Mouse (Mus musculus): ENCODE data around the gene Olfm4.

The Olfm4 gene

DNA sequence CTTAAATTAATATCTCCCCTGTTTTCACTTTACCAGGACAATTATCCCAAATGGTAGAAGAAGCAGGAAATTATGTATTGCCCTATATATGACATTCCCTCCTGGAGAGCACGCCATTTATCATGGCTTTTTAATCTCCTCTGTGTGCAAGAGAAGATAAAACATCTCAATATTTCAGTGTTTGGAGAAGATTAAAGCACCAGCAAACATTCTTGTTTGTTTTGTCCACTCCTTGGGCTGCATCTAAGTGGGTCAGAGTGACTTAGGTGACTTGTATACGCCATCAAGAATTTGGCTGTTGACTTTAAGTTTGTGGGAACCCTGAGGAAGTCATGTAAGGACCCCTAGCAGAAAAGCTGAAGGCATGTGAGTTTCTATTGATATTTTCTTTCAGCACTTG, at the start of gene Olfm4:
Gene Olfm4 (plus strand): TSS at position 301 of the 400 bp plus-strand sequence.
- no peak for DNase-seq (ENCODE audit: low read depth, low spot score)

DNA sequence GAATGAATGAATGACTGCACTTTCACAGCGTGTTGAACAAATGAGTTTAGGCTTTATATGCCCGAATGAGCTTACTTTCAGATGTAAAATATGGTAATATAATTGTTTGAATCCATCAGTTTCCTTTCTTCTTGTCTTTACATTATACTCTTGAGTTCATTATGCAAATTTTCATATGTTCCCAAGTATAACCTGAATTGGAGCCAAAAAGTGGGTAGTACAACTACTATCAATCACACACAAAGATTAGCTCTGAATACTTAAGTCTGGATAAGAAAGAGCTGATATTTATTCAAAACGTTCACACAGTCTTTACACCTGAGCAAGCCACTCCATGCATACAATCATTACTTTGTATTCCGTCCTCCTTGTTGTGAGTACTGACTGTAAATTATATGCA, 49.5 kb upstream of the Olfm4 start:
- DNase-seq (ENCODE audit: low read depth, low spot score) = no peak

DNA sequence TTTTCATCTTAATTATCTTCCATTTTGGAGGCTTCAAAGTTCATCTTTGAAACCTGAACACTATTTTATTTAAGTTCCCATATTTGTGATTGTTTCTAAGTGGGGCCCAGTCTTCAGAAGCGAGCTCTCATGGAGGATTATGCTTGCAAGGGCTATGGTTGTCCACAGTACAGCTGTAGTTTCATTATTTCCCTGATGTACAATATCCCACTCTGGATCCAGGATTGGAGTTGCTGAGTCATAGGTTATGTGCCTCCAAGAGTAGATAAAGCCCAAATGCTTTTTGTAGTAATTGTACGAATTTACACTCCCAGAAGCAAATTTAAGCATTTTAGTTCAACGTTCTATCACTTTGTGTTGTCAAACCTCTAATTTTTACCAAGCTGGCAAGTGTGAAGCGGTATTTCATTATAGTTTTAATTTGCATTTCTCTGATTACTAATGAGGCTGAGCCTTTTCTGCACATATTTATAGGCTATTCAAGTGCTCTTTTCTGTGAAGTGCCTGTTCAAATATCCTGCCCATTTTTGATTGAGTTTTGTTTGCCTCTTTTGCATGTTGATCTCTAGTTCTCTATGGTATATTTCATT, 46.9 kb upstream of the Olfm4 start:
- DNase-seq (ENCODE audit: low read depth, low spot score) = no peak

DNA sequence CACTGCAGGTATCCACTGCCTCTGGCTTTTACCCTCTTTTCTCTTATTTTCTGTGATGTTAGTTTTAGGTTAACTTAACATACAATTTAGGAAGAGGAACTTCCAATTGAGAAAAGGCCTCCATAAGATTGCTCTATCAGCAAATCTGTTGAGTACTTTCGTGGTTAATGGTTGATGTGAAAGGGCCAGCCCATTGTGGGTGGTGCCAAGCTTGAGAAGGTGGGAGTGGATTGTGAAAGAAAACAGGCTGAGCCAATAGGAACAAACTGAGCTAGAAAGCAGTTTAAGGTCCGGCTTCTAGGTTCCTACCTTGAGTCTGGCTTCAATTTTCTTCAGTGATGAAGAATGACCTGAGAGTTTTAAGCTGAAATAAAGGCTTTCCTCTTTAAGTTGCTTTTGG, 38.0 kb upstream of the Olfm4 start:
- no peak for DNase-seq (ENCODE audit: low read depth, low spot score)

DNA sequence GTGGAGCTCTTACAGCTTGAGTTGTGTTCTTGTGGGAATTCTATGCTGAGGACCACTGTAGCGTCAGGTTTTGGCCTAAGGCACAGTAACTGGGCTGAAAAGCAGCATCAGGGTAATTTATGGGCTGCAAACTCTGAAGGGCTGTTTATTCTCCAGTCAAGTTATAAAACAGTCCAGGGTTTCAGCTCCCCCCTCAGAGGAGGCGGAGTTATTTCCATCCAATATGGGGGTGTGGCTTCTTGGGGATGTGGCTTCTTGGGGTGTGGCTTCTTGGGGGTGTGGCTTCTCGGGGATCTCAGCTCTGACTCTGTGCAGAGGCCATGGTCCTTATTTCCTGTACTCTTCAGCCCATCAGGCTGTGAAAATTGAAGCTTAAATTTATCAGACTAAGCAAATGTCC, 28.2 kb upstream of the Olfm4 start:
- no peak for DNase-seq (ENCODE audit: low read depth, low spot score)

DNA sequence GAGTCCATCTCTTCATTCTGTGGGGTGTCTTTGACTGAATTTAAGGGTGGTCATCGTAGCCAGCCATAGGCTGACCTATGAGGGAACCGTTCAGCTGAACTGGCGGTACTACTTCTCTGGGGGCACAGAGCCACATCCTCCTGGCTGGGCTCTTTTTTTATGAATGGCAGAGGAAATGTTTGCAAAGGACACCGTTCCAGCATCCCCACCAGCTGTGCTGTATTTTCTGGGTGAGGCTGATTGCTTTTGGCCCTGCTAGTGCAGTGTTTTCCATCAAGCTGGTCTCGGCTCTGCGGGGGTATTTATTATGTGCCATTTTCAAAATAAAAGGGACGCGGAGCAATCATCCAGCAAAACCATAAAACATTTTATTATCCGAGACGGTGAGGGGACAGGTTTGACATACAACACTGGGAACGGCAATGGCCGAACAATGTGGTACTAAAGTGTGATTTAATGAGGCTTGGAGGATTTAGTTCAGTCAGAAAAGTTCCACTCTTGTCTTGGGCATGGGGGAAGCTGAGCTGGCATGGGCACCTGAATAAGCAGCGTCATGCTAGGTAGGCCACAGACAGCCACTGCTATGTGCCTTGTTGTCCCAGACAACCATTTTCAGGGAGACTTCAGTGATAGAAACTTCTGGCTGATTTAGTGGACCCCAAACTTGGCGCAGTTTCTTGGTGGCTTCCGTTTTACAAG, 25.9 kb upstream of the Olfm4 start:
- DNase-seq (ENCODE audit: low read depth, low spot score) = no peak

DNA sequence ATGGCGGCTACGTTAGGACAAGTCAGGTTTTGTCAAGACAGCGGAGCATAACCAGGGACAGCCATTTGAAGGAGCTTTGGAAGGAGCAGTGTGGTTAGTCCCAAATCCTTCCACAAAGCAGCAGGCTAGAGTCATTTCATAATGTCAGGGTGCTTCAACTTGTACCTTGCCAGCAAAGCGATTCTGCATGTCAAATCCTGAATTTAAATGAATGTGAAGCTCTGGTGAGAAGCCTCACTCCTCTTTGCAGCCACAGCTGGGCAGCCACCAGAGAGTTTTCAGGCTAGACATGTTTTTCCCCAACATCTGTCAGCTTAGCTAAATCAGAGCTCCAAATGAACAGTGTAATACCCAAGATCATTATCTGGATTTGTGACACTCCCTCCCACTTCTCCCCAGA, 22.7 kb upstream of the Olfm4 start:
- no peak for DNase-seq (ENCODE audit: low read depth, low spot score)

DNA sequence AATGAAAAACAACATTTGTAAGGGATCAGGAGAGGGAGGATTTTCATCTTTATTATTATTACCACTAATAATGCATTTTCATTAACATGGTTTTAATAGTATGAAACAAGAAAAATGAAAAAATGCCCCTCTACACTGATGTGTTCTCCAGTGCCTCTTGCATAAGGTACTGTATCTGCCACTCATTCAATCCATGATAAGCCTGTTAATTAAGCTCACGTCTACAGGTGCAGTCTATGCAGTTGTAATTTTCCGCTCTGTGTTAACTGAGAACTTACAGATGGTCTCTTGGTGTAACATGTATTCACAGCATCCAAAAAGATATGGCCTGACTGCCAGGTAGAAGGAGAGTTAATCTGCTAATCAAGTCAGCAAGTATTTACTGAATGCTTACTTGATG, 22.3 kb upstream of the Olfm4 start:
- no peak for DNase-seq (ENCODE audit: low read depth, low spot score)

DNA sequence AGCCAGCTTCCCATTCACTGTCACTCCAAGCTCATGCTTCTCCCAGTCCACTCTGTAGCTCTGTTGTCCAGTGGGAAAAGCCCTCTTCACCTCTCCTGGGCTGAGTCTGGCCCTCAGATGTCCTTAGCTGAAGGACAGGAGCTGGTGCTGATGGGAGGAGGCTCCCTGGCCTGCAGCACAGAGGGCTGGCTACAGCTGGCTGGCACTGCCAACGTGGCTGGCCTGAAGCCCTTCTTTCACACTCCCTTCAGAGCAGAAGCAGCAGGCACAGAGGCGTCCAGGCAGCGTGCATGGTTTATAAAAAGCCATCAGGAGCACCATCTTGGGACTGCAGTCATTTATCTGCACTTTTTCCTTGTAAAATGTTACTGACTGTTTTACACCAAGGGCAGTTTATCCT, 13.7 kb upstream of the Olfm4 start:
- no peak for DNase-seq (ENCODE audit: low read depth, low spot score)

DNA sequence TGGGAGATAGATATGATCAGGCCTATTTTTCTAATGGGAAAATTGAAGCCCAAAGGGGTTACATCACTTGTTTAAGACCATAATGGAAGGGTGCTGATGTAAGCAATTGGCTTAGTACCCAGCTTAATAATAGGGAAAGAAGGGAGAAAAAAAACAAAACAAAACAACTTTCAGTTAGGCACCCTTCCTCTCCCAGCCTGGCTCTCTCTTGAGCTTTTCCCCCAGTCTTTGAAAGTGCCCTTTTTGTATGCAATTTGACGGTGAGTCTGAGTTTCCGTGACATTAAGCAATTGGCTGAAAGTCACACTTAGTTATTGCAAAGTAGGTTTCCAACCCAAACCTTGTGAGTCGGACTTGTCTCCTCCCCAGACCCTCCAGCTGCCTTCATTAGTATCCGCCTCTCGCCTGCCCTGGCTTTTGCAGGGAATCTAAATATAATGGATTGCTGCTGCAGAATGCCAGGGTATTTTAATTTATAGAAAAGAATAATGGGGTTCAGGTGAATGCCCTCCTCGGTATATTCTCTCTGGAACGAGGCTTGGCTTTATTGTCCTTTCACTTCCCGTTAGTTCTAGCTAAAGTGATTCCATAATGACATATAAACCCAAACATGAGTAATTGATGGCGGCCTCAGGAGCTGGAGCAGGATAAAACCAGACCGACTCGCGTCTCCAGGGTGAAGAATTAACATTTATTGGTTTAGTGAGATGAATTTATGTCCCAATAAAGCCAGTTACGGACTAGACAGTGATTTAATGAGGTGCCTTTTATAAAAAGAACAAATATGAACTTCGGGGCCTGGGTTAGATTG, 12.7 kb upstream of the Olfm4 start:
- no peak for DNase-seq (ENCODE audit: low read depth, low spot score)

DNA sequence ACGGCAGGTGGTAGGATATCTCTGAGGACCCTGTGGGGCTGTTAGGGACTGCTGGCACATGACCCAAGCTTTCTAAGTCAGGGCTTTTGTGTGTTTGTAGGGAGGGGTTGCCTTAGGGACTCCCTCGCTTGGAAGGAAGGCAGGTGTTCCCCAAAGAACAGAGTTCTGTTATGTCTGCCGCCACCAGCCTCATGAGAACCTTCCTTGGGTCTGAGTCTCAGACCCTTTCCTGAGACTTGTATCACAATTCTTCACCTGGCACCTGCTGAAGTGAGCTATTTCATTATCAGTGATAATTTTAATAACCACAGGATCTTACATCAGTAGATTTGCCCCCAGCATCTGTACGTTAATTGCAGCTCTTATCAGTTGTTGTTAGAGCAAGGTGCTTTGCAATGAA, 2.4 kb upstream of the Olfm4 start:
- no peak for DNase-seq (ENCODE audit: low read depth, low spot score)

DNA sequence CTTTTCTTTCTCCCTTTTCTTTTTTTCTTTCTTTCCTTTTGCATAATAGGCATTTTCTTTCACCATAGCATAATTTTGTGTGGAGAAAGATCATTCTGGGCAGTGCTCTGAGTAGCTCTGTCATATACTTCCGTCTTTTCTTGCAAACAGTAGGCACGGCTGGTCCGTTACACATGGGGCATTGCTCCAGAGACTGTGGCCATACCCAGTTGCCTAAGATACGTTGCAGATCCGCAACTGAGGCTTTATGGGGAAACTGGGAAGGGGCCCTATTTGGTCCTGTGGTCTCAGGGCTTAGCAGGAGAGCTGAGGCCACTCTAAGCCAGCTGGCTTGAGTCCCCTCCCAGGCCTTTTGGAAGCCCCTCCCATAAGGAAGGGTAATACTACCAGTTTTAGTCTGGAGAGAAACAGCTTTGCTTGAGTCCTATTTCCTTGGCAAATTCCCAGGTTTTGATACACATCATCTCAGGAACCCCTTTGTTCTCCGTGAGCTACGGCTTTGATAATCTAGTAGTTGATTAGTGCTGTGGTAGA, 1.3 kb downstream of the Olfm4 start:
- no peak for DNase-seq (ENCODE audit: low read depth, low spot score)

DNA sequence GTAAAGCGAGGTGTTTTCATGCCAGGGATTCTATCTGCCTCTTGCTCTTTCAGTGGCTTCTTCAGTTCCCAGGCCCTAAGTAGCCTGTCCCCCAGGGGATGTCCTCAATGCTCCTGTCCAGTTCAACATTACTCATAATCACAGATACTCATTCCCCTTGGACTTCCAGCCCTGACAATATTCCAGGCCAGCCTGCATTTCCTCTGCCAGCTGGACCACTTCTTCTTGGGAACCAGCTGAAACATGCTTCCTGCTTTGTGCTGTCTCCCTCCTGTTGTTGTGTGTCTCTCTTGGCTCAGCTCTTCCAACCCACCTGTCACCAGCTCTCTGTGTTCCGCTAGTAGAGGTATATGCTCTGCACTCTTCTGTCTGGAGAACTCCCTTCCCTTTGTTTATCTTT, 1.8 kb downstream of the Olfm4 start:
- no peak for DNase-seq (ENCODE audit: low read depth, low spot score)

DNA sequence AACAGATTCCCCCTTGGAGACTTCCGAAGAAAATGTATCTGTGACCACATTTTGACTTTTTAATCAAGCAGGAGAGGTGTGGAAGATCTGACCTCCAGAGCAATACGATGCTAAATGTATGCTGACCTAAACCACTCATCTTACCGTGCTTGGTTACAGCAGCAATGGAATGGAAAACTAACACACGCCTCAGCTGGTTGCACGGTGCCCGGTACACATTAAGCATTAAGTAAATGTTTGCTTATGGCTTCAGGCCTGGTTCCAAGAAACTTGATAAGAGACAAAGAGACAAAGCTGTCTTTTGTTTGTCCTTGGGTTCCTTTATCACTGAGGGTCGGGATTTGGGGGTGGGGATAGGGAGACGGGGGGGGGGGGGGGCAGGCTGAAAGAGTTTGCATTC, 3.0 kb downstream of the Olfm4 start:
- no peak for DNase-seq (ENCODE audit: low read depth, low spot score)

DNA sequence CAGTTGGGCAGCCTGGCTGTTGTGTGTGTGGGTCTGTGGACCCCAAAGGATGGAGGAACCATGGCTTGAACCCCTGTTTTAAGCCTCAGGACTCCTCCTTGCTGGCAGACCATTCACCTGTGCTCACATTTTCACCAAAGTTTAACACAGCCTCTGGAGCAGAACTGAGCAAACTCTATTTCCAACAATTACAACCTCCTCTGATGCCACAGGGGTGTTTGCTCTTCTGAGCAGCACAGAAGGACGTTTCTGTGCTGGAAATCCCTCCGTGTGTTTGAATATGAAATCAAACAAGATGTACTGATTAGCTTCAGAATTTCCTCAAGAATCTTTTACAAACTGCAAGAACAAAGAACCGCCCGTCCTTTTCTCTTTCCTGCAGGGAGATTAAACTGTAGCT, 5.9 kb downstream of the Olfm4 start:
- DNase-seq (ENCODE audit: low read depth, low spot score) = no peak

DNA sequence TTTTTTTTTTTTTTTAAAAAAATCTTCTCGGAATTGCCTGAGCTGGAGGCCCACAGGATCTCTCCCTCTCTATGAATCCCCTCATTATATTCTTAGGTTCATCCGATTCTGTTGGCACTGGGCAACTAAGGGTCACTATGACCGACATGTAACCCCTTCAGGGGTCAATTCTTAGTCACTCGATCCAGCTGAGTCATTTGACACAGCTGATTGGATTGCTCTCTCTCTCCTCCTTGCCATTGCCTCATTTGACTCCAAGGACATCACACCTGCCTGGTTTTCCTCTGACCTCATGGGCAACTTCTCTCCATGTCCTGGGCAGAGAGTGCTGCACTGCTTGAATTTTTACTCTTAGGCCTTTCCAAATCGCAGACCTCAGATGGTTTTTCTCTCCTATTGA, 6.7 kb downstream of the Olfm4 start:
- no peak for DNase-seq (ENCODE audit: low read depth, low spot score)

DNA sequence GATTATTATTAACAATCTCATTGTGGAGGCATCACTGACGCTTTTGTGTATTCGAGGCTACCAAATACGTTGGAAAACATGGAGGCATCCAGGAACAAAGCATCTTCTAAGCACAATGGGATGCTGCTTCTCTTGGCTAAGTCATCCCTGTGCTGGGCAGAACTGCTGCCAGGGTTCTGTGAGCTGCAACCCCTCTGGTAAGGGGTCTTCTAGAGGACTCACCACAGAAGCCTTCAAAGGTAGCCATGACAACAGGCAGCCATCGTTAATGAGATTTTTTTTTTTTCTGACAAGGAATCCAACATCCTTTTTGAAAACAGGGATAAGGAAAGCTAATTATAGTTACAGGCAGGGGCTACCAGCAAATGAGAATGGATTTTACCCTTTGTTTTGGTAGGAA, 13.7 kb downstream of the Olfm4 start:
- no peak for DNase-seq (ENCODE audit: low read depth, low spot score)

DNA sequence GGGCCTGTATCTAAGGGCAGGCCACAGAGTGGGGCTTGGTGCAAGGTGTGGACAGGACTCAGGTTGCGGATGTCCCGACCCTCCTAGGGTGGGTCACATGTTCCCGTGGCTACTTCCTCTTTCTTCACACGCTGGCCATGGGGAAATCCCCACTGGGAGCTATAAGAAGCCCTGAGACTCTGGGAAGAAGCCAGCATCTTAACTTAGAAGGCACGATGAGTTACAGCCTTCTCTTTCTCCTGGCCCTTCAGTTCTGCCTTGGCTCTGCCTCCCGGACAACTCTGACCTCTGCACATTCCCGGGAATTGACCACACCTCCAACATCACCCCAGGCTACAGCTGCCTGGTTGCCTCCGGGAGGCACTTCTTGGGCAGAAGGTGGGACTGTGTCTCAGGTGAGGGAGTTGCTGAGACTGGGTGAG, 16.2 kb downstream of the Olfm4 start:
- DNase-seq (ENCODE audit: low read depth, low spot score) = no peak

DNA sequence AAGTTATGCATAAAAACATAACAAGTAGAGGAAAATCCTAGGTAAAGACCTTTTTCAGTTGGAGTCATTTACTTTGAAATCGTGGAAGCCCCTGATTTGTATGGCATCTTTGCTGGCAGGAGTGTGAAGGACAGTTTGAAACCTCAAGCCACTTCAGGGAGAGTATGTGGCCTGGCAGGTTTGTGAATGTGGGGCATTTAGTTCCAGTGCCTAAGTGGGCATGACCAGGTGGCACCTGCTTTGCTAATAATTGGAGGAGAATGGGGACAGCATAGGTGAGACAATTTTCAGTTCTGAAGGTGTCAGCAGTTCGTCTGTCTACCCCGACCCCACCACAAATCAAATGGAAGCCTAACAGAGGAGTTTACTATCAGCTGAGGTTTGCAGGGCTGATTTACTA, 23.8 kb downstream of the Olfm4 start:
- no peak for DNase-seq (ENCODE audit: low read depth, low spot score)

DNA sequence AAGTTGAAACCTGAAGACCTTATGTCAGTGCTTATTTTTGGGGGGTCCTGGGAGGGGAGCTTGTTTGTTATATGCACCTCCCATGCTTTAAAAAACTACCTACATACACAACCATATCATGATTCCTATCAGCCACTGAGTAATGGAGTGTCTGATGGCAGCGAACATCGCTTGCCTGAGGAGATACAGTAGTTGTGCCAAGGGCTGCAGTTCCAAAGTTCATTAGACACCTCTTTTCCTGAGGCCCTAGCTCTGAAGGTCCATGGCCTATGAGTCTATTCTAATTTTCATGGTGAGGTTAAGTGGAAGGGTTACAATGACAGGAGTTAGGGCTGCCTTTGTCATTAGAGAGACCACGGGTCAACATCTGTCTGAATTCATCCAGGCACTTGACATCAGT, 26.5 kb downstream of the Olfm4 start:
- no peak for DNase-seq (ENCODE audit: low read depth, low spot score)

DNA sequence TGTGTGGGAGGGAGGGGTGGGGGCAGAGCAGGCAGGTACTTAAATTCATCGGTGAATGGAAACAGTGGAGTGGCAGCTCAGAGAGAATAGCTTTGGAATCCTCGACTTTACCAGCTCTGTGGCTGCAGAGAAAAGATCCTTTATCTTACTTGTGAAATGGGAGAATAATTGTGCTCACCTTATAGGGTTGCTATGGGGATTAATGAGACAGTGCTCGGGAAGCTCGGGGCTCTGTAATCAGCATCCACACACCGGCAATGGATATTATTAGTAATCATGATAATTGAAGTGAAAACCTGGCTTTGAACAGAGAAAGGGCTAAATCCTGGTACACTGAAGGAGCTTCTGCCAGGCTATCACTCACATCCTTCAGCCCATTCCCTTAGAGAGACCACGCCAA, 31.1 kb downstream of the Olfm4 start:
- no peak for DNase-seq (ENCODE audit: low read depth, low spot score)

DNA sequence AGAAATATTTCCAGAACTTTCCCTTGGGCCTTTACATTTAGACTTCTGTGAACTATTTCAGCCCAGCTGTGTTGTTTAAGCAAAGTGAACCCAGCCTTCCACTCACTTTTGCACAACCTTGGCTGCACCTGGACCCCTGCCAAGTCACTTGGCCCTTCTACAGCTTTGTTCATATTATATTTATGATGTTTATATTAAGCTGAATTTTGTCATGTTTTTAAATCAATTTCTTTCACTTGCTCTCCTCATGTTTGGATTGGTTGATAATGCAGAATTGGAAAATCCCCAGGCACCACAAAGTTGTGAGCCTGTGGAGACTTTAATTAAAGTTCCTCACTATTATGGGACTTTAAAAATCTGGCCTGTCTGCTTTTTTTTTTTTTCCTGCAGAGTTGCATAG, 32.2 kb downstream of the Olfm4 start:
- no peak for DNase-seq (ENCODE audit: low read depth, low spot score)

DNA sequence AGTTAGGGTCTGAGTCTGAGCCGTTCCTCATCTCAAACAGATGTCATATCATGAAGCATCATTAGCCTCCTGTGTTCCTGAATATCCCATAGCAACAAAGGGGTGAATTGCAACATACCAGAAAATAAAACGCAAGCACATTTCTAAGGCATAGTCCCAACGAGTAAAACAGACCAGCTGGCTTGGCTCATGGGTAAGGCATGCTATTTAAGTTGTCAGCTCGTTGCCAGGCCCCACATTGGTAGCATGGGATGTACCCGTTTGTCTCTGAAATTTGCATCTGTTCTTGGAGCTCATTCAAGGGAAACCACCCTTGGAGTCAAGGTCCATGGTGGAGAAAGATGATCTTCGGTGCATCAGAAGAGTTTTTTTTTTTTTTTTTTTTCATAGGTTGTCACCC, 42.2 kb downstream of the Olfm4 start:
- no peak for DNase-seq (ENCODE audit: low read depth, low spot score)
